Mouse (Mus musculus) C2C12 (cell line): Measurements from ENCODE around the gene Tmeff2.
A peak's percentile ranks its signal among the peaks of the same experiment; 100 is the strongest.

Experiments
- CTCF ChIP-seq: IDR thresholded peaks from one replicate; pipeline ENCODE4 v1.5.1; 2011; ENCODE audit not compliant: control insufficient read depth, insufficient read depth, insufficient read length
- MAX ChIP-seq: IDR thresholded peaks from one replicate; pipeline ENCODE4 v1.6.1; 2011; ENCODE audit warnings: mild to moderate bottlenecking, control low read depth
- MYOG ChIP-seq: IDR thresholded peaks from one replicate; pipeline ENCODE4 v1.6.1; 2011; ENCODE audit not compliant: control insufficient read depth, insufficient read length; ENCODE audit errors: extremely low read depth
- USF1 ChIP-seq: IDR thresholded peaks from one replicate; pipeline ENCODE4 v1.6.1; 2011; ENCODE audit warnings: low read depth, mild to moderate bottlenecking, control low read depth, moderate library complexity

DNA sequence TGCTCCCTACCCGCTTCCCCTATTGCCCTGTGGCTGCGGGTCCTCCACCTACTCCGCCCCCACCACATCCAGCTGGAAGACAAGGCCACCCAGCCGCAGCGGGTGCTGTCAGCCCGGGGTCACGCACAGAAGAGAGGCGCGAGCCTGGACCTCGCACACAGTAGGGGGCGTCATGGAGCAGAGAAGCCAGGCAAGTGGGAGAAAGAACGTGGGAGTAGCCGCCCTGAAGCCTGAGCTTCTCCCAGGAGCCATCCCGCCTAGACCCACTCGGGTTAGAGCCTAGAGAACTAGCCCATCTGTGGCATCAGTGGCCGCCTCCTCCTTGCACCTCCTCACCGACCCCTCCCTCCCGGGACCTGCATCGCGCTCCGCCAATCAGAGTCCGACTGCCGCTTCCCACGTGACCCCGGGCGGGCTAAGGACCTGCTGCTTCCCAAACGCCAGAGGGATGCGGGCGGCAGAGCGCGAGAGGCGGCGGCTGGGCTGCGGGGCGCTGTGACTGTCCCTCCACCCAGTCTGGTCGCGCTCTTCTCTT is 26.7 kb downstream of the Tmeff2 start:
- TF ChIP-seq CTCF (no peak), USF1 (peak; percentile 89), MAX (peak; percentile 39), MYOG (no peak)
